Mouse (Mus musculus) cerebellum, adult 2 months (tissue): Measurements from ENCODE around the gene Tmem14c. TPM values are rescaled to one million over a fixed set of nuclear protein-coding genes. Genes with fewer than 3 reads are reported as not detected.
"Not testable (repeated sequence)": the region's sequence is repeated elsewhere in the genome, so short reads cannot be mapped to it uniquely, and the experiment has no call there.

Source experiments
- DNase-seq, 2 experiments: peaks; one replicate each; pipeline ENCODE4 v3.0.0; 2021
- H3K27ac ChIP-seq: fragments of 200-500 bp; 2 replicates; pipeline ENCODE4 v1.5.1; 2012; ENCODE audit warnings: low read length, control low read depth, inconsistent platforms; ENCODE audit not compliant: insufficient read depth
- H3K27me3 ChIP-seq: fragments of 200-500 bp; 2 replicates; pipeline ENCODE4 v1.6.1; 2012; ENCODE audit warnings: inconsistent platforms, mild to moderate bottlenecking, low read length, moderate library complexity; ENCODE audit not compliant: control insufficient read depth, insufficient read depth
- H3K4me1 ChIP-seq: fragments of 200-500 bp; 2 replicates; pipeline ENCODE4 v1.6.1; 2011; ENCODE audit warnings: low read length; ENCODE audit not compliant: control insufficient read depth, insufficient read depth
- H3K4me3 ChIP-seq: fragments of 200-500 bp; replicated peaks from 2 replicates; pipeline ENCODE3; 2011; ENCODE audit warnings: mild to moderate bottlenecking, low read depth, low read length, control low read depth; ENCODE audit not compliant: insufficient read depth
- CTCF ChIP-seq: fragments of 200-500 bp; IDR thresholded peaks from 2 replicates; pipeline ENCODE4 v1.5.1; 2011; ENCODE audit warnings: low read depth, mild to moderate bottlenecking, control low read depth, low read length, moderate library complexity, borderline replicate concordance; ENCODE audit not compliant: insufficient read depth
- POLR2A ChIP-seq: fragments of 200-500 bp; IDR thresholded peaks from 2 replicates; pipeline ENCODE4 v1.6.1; 2011; ENCODE audit warnings: low read length, control low read depth, borderline replicate concordance; ENCODE audit not compliant: insufficient read depth
- WGBS: fragments of 180-500 bp; shearing (Covaris S2); methylation state at CpG from one replicate; pipeline ENCODE4 v1.1.7; 2018; 5-methylcytosine and 5-hydroxymethylcytosine counted together
- polyA plus RNA-seq: library from polyadenylated mRNA; depleted of rRNA; stranded (reverse); fragments of >200 nt; gene quantifications from 2 replicates; pipeline ENCODE4 v1.2.3, GENCODE M21; 2012

Tmem14c gene
- polyA plus RNA-seq, 1 experiment: 62.7 TPM

- TF ChIP-seq POLR2A (no peak), CTCF (no peak)
- Histone ChIP-seq H3K4me1 (no peaks in the 10 kb centered on the region), H3K27ac (no peak overlapping the region), H3K4me3 (no peak overlapping the region), H3K27me3 (no peaks in the 10 kb centered on the region)
- no peak for DNase-seq
- 86% methylated on average over 4 of the region's 4 CpGs for WGBS
Measured at GRCm38 (mm10) chr13:40978652-40979051, 37.4 kb upstream of the Tmem14c start.

- WGBS: 35% methylated on average over 2 of the region's 2 CpGs
- Histone ChIP-seq H3K4me3 (no peak overlapping the region), H3K4me1 (no peaks in the 10 kb centered on the region), H3K27me3 (no peaks in the 10 kb centered on the region), H3K27ac (0 out of 2 replicates have a peak overlapping the region, but pooled peaks have one; percentile 6)
- no peak for DNase-seq
- no peak for TF ChIP-seq POLR2A
Measured at GRCm38 (mm10) chr13:40979321-40979720, 36.8 kb upstream of the Tmem14c start.

- no peaks in the 10 kb centered on the region for H3K27me3 ChIP-seq
- H3K4me3 ChIP-seq: no peak overlapping the region
- H3K4me1 ChIP-seq: no peaks in the 10 kb centered on the region
- no peak for DNase-seq
- TF ChIP-seq POLR2A: no peak
- no peak for TF ChIP-seq CTCF
- no peak overlapping the region for H3K27ac ChIP-seq
- 76% methylated on average over 1 of the region's 1 CpGs for WGBS
Measured at GRCm38 (mm10) chr13:40982759-40983158, 33.3 kb upstream of the Tmem14c start.

- H3K27me3 ChIP-seq: no peaks in the 10 kb centered on the region
- H3K4me1 ChIP-seq: no peaks in the 10 kb centered on the region
- no peak overlapping the region for H3K4me3 ChIP-seq
- no peak overlapping the region for H3K27ac ChIP-seq
- no peak for DNase-seq
- no peak for TF ChIP-seq CTCF
- no peak for TF ChIP-seq POLR2A
- 92% methylated on average over 5 of the region's 5 CpGs for WGBS
Measured at GRCm38 (mm10) chr13:40986081-40986480, 30.0 kb upstream of the Tmem14c start.

GRCm38 (mm10) chr13:40987608-40988303, 28.3 kb upstream of the Tmem14c start:
- not testable (repeated sequence) for H3K27me3 ChIP-seq, H3K4me1 ChIP-seq, DNase-seq, H3K4me3 ChIP-seq, H3K27ac ChIP-seq
- 58% methylated on average over 4 of the region's 4 CpGs for WGBS

- Histone ChIP-seq H3K4me3 (no peak overlapping the region), H3K27me3 (no peaks in the 10 kb centered on the region), H3K4me1 (no peaks in the 10 kb centered on the region), H3K27ac (no peak overlapping the region)
- DNase-seq: no peak
- 10% methylated on average over 2 of the region's 2 CpGs for WGBS
- TF ChIP-seq CTCF: no peak
- no peak for TF ChIP-seq POLR2A
Measured at GRCm38 (mm10) chr13:40988418-40988817, 27.7 kb upstream of the Tmem14c start.

- H3K4me3 ChIP-seq: no peak overlapping the region
- no peak for TF ChIP-seq POLR2A
- TF ChIP-seq CTCF: no peak
- H3K27ac ChIP-seq: no peak overlapping the region
- no peaks in the 10 kb centered on the region for H3K27me3 ChIP-seq
- no peaks in the 10 kb centered on the region for H3K4me1 ChIP-seq
- 44% methylated on average over 8 of the region's 8 CpGs for WGBS
- DNase-seq: no peak
Measured at GRCm38 (mm10) chr13:40994487-40995263, 21.4 kb upstream of the Tmem14c start.

GRCm38 (mm10) chr13:40998537-40998936, 17.6 kb upstream of the Tmem14c start:
- H3K4me3 ChIP-seq, H3K4me1 ChIP-seq, DNase-seq, H3K27ac ChIP-seq, H3K27me3 ChIP-seq: not testable (repeated sequence)
- WGBS: 93% methylated on average over 5 of the region's 5 CpGs
